Mouse (Mus musculus): ENCODE measurements around the gene Krtap14.

Gene Krtap14

DNA sequence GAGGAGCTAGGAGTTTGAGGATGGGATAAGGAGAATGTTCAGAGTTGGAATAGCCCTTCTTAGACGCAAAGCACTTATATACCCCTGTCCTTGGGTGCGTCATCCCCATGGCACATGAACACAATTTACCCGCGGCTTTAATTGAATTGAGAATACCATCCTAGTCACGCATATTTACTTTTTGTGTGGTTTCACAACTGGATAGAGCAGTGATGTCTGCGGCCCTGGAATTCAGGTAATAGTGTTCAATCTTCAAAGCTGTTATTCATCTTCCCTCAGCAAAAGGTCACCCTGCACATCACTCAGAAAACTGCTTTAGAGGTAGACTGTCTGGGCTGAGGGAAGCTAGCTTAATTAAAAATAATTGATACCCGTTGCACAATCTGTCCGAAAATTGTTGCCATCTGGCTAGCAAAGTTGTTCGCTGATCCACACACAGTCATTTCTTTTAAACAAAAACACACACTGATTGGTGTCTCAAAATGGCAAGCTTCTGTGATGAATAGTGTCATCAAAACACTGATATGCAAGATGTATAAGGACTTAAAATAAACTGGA, at the start of gene Krtap14:
Gene Krtap14 (minus strand): TSS at position 51 of the 558 bp plus-strand sequence.
- no peak for DNase-seq (ENCODE audit: extremely low read depth, low read depth, low spot score)

GRCm38 (mm10) chr16:88874169-88874568, 48.2 kb upstream of the Krtap14 start, which contains the start of gene Krtap19-2:
TSS of gene Krtap19-2 (minus strand) at chr16:88874269.
- DNase-seq (ENCODE audit: extremely low read depth, low read depth, low spot score) = no peak

GRCm38 (mm10) chr16:88869311-88869710, 43.4 kb upstream of the Krtap14 start, which contains the start of gene Krtap19-1:
TSS of gene Krtap19-1 (minus strand) at chr16:88869411.
- DNase-seq (ENCODE audit: extremely low read depth, low read depth, low spot score) = no peak

- DNase-seq (ENCODE audit: extremely low read depth, low read depth, low spot score) = no peak
Observed at GRCm38 (mm10) chr16:88864887-88865407, 39.0 kb upstream of the Krtap14 start.

DNA sequence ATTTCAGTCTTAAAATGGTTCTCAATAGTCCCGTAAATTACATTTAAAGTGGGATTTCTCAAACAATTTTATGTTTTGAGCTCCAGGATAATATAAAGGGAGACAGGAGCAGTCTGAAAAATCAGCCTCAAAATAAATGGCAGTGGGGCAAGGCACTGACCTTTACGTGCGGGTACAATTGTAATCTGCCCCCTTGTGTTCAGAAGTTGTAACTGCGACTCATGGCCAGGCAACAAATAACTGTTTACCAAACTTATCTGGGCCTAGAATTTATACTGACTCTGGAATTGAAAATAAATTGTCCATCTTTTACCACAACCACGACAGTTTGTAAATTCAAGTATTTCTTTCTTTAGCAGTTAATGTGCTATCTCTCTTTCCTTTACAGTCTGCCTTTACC, 25.5 kb upstream of the Krtap14 start:
- DNase-seq (ENCODE audit: extremely low read depth, low read depth, low spot score) = no peak

- no peak for DNase-seq (ENCODE audit: extremely low read depth, low read depth, low spot score)
Observed at GRCm38 (mm10) chr16:88848558-88848957, 22.6 kb upstream of the Krtap14 start.

GRCm38 (mm10) chr16:88847363-88847762, 21.4 kb upstream of the Krtap14 start:
- no peak for DNase-seq (ENCODE audit: extremely low read depth, low read depth, low spot score)

DNA sequence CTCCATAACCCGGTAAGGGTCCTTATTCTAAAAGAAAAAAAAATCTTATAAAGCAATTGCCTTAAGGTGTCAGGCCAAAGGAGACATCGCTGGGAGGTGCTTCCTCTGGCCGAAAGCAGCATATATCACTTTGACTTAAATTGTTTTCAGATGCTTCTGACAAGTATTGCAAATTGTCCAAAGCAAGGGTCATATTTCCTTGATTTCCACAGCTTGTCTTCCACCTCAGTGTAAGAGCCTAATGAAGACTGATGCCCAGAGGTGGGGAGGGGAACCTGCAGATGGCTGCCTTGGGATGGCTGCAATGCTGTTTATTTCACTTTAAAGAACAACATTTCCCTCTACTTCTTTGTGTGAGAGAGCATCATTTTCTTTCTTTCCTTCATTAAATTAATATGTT, 1.0 kb upstream of the Krtap14 start:
- DNase-seq (ENCODE audit: extremely low read depth, low read depth, low spot score) = no peak

DNA sequence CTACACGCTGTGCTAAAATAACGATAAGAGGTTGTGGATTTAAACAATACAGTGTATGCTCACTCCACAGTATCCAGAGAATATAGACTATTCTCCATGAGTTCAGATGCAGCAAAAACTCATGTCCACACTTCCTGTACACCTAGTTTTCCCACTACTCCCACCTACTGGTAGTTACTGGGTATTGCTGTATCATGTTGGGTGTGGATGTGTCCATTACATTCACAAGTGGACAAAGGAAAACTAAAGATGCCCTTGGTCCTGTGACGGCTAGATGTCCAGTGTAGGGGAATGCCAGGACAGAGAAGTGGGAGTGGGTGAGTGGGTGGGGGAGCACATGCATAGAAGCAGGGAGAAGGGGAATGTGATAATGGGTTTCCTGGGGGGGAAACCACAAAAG, 2.2 kb downstream of the Krtap14 start:
- no peak for DNase-seq (ENCODE audit: extremely low read depth, low read depth, low spot score)

- no peak for DNase-seq (ENCODE audit: extremely low read depth, low read depth, low spot score)
Observed at GRCm38 (mm10) chr16:88820066-88820465, 5.9 kb downstream of the Krtap14 start, which contains the start of gene Krtap15. TSS of gene Krtap15 (plus strand) at chr16:88820215.

DNA sequence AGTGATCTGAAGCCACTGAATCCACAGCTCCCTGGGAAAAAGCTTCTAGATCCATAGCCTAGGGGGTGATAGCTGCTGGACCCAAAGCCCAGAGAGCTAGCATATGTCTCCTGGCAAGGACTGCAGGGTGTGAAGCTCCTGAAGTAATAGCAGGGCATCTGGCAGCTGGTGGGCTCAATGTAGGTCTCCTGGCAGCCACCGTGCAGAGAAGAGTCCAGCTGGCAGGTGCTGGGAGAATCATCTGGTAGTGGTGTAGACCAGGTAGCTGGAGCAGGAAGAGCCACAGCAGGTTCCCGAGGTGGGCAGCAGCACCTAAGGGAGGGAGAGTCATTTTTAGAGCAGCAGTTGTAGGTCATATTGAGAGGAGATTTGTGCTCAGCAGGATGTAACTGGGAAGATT, 14.1 kb downstream of the Krtap14 start, which contains the start of gene Gm20741:
Gene Gm20741 (minus strand): TSS at position 394 of the 400 bp plus-strand sequence.
- DNase-seq (ENCODE audit: extremely low read depth, low read depth, low spot score) = no peak

GRCm38 (mm10) chr16:88786786-88787185, 39.2 kb downstream of the Krtap14 start:
- DNase-seq (ENCODE audit: extremely low read depth, low read depth, low spot score) = no peak

DNA sequence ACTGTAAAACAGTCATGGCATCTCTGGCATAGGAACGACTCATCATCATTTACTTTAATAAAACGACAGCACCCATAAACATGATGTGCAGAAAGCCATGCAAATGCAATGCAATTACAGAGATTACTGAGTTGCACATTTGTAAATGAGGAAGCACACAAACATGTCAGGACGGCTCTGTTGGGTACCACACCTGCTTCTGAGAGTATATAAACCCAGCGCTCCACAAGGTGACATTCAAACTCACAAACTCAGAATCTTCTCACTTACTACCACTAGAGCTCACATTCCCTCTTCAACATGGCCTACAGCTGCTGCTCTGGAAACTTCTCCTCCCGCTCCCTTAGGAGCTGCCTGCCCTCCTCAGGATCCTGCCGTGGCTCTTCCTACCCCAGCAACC, 48.3 kb downstream of the Krtap14 start, which contains the start of gene Gm5965:
Gene Gm5965 (plus strand): TSS at position 301 of the 400 bp plus-strand sequence.
- DNase-seq (ENCODE audit: extremely low read depth, low read depth, low spot score) = no peak

DNA sequence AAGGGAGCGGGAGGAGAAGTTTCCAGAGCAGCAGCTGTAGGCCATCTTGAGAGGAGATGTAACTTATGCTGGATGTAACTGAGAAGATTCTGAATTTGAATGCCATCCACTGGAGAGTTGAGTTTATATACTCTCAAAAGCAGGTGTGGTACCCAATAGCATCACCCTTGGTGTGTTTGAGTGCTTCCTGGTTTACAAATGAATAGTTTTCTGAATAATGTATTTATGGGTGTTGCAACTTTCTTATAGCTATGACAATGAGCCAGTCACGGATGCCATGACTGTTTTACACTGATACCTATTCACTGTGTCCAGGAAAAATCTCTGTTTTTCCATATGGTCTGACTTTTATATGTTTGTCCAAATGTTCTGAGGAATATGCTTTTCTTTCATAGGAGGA, 51.8 kb downstream of the Krtap14 start, which contains the start of gene 2310057N15Rik:
Gene 2310057N15Rik (minus strand): TSS at position 101 of the 400 bp plus-strand sequence.
- no peak for DNase-seq (ENCODE audit: extremely low read depth, low read depth, low spot score)
